Mouse (Mus musculus) adrenal gland, postnatal 36 days (tissue): Measurements from ENCODE around the gene Emc10. TPM values are rescaled to one million over a fixed set of nuclear protein-coding genes. Genes with fewer than 3 reads are reported as not detected.
A peak's percentile ranks its signal among the peaks of the same experiment; 100 is the strongest.

Source experiments
- DNase-seq, 2 experiments: peaks; one replicate each; pipeline ENCODE4 v3.0.0; 2021; ENCODE audit warnings: mixed read lengths in 1 of 2
- total RNA-seq, 2 experiments: library from RNA; stranded (reverse); gene quantifications; 2 replicates each; pipeline ENCODE4 v1.2.3; 2021

The Emc10 gene
- total RNA-seq, 2 experiments from 2014 or later: 91.2 to 99.2 TPM

DNA sequence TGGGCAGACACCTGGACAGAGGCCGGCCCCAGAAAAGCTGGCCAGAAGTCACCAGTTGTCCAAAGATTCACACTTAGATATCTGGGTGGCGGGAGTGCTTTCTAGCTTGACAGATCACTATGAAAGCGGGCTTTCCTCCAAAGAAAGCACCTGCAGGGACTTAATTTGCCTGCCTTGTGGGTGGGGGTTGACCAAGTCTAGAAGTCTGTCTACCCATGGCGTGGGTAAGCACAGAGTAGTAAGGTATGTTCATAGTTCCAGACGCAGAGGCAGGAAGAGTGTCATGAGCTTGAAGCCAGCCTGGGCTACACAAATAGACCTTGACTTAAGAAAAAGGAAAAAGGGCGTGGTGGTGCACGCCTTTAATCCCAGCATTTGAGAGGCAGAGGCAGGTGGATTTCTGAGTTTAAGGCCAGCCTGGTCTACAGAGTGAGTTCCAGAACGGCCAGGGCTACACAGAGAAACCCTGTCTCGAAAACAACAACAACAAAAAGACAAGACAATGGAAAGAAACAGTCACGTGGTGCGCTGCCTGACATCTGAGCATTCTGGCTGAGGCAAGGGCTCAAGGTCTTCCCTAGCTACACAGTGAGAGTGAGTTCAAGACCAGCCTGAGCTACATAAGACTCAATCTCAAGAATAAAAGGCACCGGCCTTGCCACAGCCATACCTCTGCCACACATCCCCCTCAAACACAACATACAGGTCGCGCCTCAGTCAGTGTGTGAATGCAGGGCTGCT lies 30.3 kb upstream of the Emc10 start:
- DNase-seq: no peak

DNA sequence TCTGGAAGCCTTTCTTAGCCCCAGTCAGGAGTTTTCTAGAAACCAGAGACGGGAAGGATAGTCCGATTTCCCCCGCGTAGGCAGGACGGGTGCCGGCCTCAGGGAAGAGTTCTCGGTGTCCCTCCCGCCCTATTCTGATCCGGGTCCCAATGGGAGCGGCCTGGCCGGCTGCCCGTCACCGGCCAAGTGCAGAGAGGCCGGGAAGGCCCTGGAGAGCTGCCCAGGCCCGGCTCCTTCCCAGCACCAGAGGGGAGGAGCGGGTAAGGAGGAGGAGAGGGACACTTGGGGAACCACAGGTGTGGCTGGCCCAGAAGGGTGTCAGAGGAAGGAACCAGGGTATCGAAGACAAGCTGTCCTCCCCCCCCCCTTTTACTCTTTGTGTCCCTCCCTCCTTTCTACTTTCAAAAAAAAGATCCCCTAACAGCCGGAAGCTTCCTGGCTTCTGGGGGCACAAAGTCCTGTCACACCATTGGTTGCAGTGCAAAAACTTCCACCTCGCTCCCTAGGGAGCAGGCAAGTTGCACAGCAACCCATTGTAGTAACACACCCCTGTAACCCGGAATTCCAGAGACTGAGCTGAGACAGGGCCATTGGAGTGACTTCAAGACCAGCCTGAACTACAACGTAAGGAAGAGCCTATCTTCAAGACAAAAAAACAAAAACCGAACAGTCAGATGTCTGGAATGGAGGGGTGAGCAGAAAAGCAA lies 28.9 kb upstream of the Emc10 start:
- DNase-seq: peak; percentile 91 to 95

DNA sequence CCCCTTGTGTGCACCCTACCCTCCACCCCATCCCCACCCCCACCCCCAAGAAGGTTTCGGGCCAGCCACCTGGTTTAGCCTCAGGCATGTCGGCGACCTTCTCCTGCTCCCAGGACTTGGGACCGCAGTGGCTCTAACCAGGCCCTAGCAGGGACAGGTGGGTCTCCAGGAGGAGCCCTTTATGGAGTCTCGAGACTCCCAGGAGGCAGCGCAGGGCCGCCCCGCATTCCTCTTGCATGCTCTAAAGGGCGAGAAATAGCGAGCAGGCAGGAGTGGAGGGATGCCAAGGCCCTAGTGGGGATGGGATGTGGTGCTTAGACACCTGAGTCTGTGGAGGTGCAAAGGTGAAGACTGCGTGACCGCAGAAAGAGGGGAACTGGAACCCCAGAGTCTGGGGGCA lies 28.2 kb upstream of the Emc10 start, which contains the start of gene Mybpc2:
Mybpc2 (minus strand) TSS at position 155 of the 400 bp plus-strand sequence.
- no peak for DNase-seq

DNA sequence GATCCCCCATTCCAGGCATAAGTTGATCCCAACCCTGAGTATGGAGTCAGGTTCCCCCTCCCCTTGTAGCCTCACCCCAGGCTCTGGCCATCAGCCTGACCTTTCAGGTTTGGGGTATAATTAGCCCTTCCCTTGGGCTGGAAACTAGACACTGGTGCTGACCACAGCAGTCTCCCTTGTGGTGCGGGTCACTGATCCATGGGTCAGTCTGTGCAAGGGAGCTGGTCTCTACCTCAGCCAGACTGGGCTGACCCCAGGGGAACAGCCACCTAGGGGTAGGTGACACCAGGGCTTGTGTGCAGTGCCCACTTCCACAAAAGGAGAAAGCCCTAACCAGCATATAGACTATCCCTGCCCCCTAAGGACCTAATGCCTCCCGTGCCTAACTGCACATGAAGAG lies 26.7 kb upstream of the Emc10 start:
- DNase-seq: no peak

DNA sequence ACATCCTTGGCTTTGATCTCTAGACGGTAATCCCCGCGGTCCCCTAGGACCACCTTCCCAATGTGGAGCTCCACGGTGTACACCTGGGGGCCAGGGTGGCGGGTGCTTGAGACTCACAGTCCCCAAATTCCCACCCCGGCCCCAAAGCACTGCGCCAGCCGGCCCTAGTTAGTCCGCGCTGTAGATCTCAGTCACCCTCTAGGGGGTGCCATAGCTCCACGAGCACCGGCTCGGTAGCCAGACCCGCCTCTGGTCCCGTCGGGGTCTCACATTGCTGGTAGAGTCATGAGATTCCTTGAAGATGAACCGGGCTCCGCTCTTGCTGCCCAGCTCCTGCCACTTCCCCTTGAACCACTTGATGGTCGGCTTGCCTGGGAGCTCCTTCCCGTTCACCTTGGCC lies 25.4 kb upstream of the Emc10 start:
- DNase-seq: peak; percentile 49 to 76

DNA sequence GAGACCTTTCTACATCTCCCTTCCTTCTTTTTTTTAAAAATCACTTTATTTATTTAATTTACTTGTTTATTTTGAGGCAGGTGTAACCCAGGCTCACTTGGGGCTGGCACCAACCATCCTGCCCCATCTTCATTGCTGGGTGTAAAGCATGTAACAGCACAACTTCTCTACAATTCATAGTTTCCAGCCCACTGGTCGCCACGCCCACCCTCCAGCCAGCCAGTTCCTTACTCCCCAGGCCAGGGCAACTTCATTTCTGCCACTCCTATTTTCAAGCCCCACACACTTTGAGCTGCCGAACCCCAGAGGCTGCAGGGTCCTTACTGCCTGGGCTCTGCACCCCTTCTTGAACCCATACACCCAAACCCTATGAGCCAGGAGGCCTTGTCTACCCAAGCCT lies 24.7 kb upstream of the Emc10 start:
- no peak for DNase-seq

DNA sequence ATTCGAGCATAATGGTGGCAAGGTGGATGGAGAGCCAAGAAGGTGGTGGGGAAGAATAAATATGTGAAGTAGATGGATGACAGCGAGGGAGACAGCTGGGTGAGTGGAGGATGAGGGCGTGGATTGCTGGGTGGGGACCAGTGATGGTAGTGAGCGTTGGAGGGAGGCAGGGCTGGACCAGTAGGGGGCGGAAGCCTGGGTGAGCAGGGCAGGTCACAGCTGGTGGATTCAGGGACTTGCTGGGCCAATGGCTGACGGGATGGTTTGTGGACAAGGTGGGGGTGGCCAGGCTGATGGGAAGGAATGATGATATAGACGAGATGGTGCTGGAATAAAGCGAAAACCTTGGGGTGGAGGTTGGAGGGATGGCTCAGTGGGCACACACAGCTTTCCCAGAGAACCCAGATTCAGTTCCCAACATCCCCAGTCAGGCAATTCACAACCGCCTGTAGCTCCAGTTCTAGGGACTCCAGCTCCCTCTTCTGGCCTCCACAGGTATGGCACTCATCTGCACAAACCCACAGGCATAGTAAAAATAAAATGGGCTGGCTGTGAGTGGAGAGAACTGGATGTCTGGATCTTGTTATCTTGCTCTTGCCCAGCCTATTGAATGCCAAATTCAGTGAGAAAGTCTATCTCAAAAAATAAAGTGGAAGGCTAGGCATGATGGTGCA lies 23.0 kb upstream of the Emc10 start:
- DNase-seq: no peak

DNA sequence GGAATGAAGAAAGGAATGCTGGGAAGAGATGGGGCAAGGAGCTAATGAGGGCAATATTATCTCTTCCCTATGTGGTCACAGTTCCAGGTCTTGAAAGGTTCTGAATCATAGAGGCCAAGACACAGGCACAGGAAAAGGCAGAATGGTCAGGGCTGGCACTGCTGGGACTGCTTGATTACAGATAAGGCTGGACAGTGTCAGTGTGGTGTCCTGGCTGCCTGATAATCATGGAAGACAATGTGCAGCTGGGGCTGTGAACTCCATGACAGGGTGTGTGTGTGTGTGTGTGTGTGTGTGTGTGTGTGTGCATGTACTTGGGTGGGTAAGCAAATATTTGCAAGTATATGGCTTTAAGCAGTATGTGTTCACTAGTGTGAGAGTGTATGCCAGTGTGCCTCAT lies 11.2 kb upstream of the Emc10 start:
- no peak for DNase-seq

DNA sequence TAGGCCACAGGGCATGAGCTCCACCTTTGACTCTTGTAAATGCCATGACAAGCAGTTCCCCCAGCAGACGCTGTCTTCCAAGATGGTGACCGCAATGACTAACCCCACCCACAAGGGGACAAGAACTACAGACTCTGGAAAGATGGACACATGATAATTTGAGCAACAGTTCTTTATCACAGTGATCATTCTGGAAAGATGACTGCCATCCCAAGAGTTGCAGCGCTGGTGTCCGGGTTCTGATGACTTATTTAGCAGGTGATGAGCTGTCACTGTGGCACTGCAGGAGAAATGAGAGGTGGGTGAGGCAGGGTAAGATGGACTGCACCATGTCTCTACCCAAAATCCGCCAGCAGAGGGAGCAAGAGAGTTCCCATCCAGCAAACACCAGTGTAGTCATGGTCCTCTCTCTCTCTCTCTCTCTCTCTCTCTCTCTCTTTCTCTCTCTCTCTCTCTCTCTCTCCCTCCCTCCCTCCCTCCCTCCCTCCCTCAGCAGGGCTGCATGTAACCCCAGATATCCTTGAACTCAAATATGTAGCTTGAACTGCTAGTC lies 5.3 kb upstream of the Emc10 start:
- DNase-seq: peak; percentile 71 to 83

DNA sequence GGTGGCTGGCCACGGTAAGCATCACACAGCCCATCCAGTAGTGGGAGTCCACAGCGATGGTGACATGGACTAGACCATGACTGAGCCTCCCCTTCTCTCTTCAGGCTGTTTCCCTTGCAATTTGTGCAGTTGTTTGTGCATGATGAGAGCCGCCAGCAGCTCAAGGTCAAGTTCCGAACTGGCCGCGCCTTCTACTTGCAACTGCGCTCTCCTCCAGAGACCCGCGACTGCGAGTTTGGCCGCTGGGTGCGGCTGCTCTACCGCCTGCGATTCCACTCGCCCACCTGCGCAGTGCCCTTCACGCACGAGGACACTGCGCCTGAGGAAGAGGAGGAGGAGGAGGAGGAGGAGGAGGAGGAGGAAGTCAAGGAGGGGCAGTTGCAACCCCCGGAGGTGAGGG lies 3.7 kb upstream of the Emc10 start:
- DNase-seq: peak in 1 of 2 experiments; percentile 27

DNA sequence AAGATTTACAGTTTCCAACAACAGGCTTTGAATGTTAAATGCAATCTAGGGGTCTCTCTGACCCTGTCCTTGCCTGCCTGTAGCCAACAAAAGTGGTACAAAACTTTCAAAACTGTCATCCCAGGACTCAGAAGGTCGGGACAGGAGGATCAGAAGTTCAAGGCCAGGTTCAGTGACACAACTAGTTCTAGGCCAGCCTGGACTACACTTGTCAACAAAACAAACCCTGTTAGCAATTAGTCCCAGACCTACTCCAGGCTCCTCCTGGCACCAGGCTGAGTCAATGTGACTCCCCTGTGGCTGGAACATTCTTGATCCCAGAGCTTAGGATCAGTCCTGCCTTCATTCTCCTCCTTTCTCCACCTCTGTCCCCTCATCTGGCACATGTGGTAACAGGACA lies 2.6 kb upstream of the Emc10 start:
- no peak for DNase-seq

DNA sequence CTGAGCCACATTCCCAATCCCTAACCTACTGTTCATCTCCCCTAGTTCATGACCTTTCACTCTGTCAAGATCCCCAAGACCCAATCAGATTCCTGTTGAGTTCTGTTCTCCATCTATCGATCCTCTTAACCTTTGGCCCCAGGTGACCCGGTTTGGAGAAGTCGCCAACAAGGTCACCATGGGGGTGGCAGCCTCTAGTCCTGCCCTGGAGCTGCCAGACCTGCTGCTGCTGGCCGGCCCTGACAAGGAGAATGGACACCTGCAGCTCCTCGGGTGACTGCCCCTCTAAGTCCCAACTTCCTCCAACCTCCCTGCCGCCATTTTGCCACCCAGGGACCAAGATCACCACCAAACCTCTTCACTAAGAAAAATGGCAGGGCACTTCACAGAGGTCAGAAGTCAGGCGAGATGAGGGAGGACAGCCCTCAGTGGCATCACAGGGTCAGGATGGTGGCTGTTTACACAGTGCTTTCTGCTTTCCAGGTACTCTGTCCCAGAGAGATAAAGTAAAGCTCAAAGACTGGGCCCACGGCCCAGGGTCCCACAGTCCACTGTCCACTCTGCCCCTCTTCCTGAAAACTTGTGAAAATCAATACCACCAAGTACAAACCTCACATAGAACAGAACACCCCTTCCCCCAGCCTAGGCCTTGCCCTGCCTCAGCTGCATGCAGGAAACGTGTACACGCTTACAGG lies 1.2 kb upstream of the Emc10 start:
- no peak for DNase-seq

DNA sequence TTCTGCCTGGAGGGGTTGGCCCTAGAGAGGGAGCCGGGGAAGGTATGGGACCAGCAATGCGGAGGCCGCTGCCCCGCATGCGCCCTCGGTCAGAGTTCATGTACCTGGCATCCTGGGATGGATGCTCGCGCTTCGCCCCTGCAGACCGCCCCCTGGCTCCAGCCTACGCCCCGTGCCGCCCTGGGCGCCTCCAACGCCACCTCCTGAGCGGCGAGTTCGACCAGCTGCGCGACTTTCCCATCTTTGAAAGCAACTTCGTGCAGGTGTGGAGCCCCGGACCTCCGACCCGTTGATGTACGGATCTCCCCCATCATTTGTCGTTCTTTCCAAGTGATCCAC lies 411 bp upstream of the Emc10 start:
- DNase-seq: no peak

DNA sequence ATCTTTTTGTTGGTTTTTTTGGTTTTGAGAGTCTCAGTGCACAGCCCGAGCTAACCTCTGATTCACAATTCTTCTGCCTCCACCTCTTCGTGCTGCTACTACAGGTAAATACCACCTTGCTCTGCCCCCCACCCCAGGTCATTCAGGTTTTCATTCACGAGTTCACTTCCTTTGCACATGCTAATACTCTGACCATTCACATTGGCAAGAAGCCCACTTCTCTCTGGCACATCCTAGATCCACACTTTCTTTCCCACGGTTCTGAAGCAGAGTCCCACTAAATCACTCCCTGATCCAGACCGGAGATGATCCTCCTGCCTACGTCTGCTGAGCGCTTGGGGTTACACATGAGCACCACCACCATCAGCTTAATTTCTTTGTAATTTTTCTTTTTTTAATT lies 1.2 kb downstream of the Emc10 start:
- no peak for DNase-seq

DNA sequence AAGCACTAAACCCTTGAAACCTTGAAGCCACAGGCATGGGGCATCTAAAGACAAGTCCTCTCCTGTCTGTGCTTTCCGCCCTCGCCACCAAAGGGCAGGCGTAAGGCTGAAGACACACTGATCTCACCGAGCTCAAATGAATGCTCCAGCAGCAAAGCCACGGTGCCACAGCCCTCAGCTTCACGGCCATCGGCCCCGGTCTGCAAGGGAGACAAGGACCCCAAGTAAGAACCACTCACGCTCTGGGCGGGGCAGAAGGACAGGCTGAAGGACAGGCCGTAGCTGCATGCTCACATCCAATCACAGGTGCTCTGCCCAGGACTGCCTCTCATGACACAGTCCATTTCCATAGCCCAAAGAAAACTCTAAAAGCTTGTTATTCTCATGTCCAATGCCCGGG lies 1.6 kb downstream of the Emc10 start:
- no peak for DNase-seq

DNA sequence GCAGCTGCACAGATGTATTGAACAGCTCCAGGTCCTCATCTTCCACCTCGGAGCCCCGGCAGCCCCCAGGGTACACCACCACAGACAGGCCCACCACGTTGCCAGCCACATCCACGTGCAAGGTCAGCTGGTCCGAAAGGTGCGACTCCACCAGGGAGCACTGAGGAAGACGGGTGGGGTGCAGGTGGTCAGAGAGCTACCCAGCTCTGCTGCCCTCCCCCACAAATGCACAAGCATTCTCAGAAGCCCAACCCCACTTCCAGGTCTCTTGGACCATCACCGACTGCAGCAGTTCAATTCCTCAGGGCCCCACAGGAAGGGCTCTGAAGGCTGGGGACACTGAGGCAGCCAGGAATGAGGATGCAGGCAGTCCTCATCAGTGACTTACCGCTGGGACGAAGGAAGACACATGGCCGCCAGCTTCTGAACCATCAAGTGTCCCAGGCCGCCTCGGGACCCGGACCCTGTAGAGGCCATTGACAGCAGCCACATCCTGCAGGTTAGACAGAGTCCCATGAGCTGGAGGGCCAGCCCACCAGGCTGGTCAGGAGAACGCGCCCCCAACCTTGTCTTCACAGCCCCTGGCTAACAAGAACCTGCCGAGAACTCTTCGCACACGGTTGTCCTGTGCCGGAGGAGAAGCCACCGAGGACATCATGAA lies 4.0 kb downstream of the Emc10 start:
- no peak for DNase-seq

DNA sequence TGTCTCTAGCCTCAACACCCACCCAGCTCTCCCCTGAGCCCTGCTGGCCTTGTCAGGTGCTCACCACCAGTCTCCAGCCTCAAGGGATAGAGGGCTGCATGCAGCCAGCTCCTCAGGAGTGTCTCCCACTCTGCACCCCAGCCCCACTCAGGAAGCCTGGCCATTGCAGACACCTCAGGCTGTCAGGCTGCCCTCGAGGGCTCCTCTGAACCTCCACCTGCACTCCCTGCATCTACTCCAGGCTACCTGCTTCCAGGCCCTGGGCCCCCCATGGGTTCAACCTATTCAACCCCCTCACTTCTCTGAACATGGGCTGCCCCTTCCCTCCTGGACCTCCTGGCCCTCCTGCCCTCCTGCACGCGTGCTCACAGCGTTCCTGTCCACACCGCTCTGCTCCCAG lies 4.9 kb downstream of the Emc10 start:
- DNase-seq: no peak

DNA sequence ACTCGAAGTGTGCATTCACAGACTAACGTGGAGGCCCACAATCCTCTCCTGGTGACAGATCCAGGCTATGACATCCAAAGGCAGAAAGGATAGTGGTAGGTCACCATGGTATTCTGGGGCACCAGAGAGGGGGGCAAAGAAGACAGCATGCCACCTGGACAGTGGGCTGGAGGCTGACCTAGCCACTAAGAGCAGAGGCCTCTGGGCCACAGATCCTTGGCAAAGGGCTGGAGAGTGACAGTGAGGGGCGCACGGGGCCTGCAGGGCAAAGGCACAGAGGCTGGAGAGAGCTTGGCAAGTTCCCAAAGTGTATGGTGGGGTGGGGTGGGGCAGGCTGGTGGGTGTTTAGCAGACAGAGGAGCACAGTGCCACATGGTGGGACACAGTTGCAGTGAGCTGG lies 6.0 kb downstream of the Emc10 start:
- DNase-seq: no peak

DNA sequence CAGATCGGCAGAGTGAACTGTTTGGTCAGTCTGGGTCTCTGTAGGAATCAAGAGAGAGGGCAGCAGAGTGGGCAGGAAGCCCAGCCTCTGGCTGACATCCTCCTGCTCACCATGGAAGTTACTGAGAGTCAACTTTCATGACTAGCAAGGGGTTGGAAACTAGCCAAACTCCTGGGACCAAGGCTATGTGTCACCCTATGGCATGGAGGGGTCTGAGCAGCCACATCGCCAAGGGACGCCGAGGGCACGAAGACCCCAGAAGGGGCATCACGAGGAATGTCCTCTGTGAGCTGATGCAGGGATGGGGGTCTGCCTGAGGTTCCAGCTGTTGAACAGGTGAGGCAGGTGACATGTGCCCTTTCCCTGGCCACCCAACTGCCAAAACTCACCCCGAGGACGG lies 7.8 kb downstream of the Emc10 start:
- no peak for DNase-seq

DNA sequence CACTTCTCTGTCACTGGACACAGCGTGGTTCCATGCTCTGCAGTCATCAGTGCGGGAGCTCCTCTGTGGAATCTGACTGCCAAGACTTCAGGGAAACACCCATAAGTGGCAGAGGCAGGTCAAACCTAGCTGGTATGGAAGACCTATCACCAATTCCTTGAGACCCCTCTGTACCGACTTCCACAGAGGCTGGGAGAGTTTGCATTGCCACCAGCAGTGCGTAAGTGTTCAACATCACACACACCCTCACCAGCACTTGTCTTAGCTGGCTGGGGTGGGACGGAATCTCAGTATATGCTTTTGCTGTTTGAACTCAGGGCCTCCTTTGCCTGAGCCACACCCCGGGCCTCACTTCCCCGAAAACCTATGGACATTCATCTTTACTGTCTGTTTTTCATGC lies 8.4 kb downstream of the Emc10 start:
- DNase-seq: no peak

DNA sequence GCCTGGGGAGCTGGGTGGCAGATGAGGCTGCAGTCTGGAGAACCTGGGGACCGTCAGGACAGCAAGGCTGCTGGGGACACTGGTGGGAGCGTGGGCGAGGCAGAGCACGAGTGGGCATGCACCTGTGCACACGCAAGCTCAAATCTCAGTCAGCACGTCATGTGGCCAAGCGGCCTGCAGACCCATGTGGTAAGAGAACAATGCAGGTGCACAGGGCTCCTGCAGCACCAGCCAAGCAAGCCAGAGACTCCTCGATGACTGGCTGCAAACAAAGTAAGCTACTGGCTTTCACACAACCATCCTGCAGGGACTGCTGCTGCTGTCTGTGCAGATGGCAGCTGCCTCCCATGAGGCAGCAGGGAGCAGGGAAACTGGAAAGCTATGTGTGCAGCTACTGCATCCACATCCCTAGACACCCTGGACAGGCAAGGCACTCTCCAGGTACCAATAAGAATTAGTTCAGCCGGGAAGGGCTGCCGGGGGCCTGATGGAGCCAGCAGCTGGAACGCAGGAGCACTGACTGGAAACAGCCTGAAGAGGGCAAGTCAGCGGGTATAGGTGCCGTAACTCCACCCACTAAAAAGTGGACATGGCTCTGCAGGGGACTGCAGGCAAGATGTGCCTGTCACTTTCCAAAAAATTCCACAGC lies 9.3 kb downstream of the Emc10 start:
- DNase-seq: no peak
